Mouse (Mus musculus) hindbrain, postnatal 0 days (tissue): ENCODE data around the gene Gm5426. TPM values are rescaled to one million over a fixed set of nuclear protein-coding genes. Genes with fewer than 3 reads are reported as not detected.
A peak's percentile ranks its signal among the peaks of the same experiment; 100 is the strongest.

Experiments used
- ATAC-seq: fragments of 200-750 bp; cut with Nextera tagmentation; 2 replicates; pipeline ENCODE4 v1.8.0; 2017; ENCODE audit warnings: mild to moderate bottlenecking, moderate TSS enrichment, moderate library complexity
- DNase-seq: peaks from one replicate; pipeline ENCODE4 v3.0.0-alpha.2; 2015; ENCODE audit warnings: low spot score
- H3K27ac ChIP-seq: fragments of 300-500 bp; sonication (generic); 2 replicates; pipeline ENCODE4 v1.5.1; 2014; ENCODE audit warnings: mild to moderate bottlenecking
- H3K27me3 ChIP-seq: fragments of 300-500 bp; sonication (generic); 2 replicates; pipeline ENCODE4 v1.6.1; 2014; ENCODE audit warnings: low read length, mixed read lengths; ENCODE audit not compliant: insufficient read depth
- H3K36me3 ChIP-seq: fragments of 300-500 bp; sonication (generic); 2 replicates; pipeline ENCODE4 v1.6.1; 2014; ENCODE audit warnings: low read length, mixed read lengths; ENCODE audit not compliant: insufficient read depth
- H3K4me1 ChIP-seq: fragments of 300-500 bp; sonication (generic); 2 replicates; pipeline ENCODE4 v1.6.1; 2014; ENCODE audit warnings: antibody characterized with exemption, low read length, mixed read lengths; ENCODE audit not compliant: insufficient read depth
- H3K4me2 ChIP-seq: fragments of 300-500 bp; sonication (generic); 2 replicates; pipeline ENCODE4 v1.6.1; 2014; ENCODE audit warnings: low read depth, mild to moderate bottlenecking, low read length, moderate library complexity, mixed read lengths
- H3K4me3 ChIP-seq: fragments of 300-500 bp; sonication (generic); 2 replicates; pipeline ENCODE4 v1.5.1; 2014; ENCODE audit warnings: low read length
- H3K9ac ChIP-seq: fragments of 300-500 bp; sonication (generic); replicated peaks from 2 replicates; pipeline ENCODE4 v1.6.1; 2014; ENCODE audit warnings: mild to moderate bottlenecking, low read length, moderate library complexity, mixed read lengths
- H3K9me3 ChIP-seq: fragments of 300-500 bp; sonication (generic); 2 replicates; pipeline ENCODE4 v1.6.1; 2016; ENCODE audit warnings: low read length, mixed read lengths
- CTCF ChIP-seq: IDR thresholded peaks from 2 replicates; pipeline ENCODE4 v1.5.1; 2016; ENCODE audit warnings: antibody characterized with exemption, control low read depth, low read depth
- WGBS: fragments of 180-500 bp; shearing (Covaris S2); extraction: QIAGEN DNeasy Blood & Tissue Kit; methylation state at CpG from one replicate; pipeline ENCODE4 v1.1.7; 2014; 5-methylcytosine and 5-hydroxymethylcytosine counted together
- polyA plus RNA-seq: library from polyadenylated mRNA; unstranded; fragments of >200 nt; fragmentation: Nextera tagmentation; extraction: Ambion mirVana; gene quantifications from 2 replicates; pipeline ENCODE4 v1.2.1, GENCODE M21; 2015
- total RNA-seq: library from RNA; depleted of rRNA; stranded (reverse); fragments of >200 nt; gene quantifications from 2 replicates; pipeline ENCODE4 v1.2.3, GENCODE M21; 2014

Gm5426 gene
- total and polyA plus RNA-seq, 2 experiments from 2014 or later: not detected

GRCm38 (mm10) chr10:96121249-96122010, 15.0 kb upstream of the Gm5426 start:
- ATAC-seq: no peak
- peak; percentile 47 for DNase-seq
- Histone ChIP-seq H3K27ac (no peak overlapping the region), H3K9ac (no peak overlapping the region), H3K4me3 (no peak overlapping the region), H3K27me3 (no peaks in the 10 kb centered on the region), H3K9me3 (no peaks in the 10 kb centered on the region), H3K4me1 (no peaks in the 10 kb centered on the region), H3K4me2 (no peak overlapping the region), H3K36me3 (no peaks in the 10 kb centered on the region)
- 57% methylated on average over 4 of the region's 4 CpGs for WGBS
- TF ChIP-seq CTCF: no peak

DNA sequence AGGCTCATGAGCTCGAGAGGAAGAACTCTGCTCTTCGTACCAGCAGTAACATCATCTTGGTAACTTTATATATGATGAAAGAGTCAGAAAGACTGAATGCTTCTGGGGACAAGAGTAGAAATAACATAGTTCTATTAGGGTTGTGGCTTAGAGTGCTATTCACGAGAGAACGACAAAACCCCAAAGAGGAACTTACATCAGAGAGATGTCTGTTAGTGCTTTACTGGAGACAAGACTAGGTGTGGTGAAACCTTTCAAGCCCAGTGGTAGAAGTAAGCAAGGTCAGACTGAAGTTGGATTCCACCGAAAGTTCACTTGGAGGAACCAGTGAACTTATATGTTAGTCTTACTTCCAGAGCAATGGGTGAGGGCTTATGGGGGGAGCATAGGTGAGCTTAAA, 12.5 kb upstream of the Gm5426 start:
- DNase-seq (no peak), ATAC-seq (no peak)
- Histone ChIP-seq H3K9ac (no peak overlapping the region), H3K9me3 (no peaks in the 10 kb centered on the region), H3K36me3 (no peaks in the 10 kb centered on the region), H3K4me2 (no peak overlapping the region), H3K27ac (no peak overlapping the region), H3K4me3 (no peak overlapping the region), H3K27me3 (no peaks in the 10 kb centered on the region), H3K4me1 (no peaks in the 10 kb centered on the region)
- no peak for TF ChIP-seq CTCF
- 93% methylated on average over 5 of the region's 5 CpGs for WGBS

- H3K9me3 ChIP-seq: no peaks in the 10 kb centered on the region
- H3K4me1 ChIP-seq: no peaks in the 10 kb centered on the region
- H3K4me3 ChIP-seq: no peak overlapping the region
- no peak overlapping the region for H3K27ac ChIP-seq
- no peaks in the 10 kb centered on the region for H3K27me3 ChIP-seq
- no peak overlapping the region for H3K4me2 ChIP-seq
- no peak for DNase-seq
- no peak overlapping the region for H3K9ac ChIP-seq
- ATAC-seq: no peak
- no peak for TF ChIP-seq CTCF
- WGBS: 95% methylated on average over 1 of the region's 1 CpGs
- H3K36me3 ChIP-seq: no peaks in the 10 kb centered on the region
Observed at GRCm38 (mm10) chr10:96124290-96124689, 12.1 kb upstream of the Gm5426 start.

DNA sequence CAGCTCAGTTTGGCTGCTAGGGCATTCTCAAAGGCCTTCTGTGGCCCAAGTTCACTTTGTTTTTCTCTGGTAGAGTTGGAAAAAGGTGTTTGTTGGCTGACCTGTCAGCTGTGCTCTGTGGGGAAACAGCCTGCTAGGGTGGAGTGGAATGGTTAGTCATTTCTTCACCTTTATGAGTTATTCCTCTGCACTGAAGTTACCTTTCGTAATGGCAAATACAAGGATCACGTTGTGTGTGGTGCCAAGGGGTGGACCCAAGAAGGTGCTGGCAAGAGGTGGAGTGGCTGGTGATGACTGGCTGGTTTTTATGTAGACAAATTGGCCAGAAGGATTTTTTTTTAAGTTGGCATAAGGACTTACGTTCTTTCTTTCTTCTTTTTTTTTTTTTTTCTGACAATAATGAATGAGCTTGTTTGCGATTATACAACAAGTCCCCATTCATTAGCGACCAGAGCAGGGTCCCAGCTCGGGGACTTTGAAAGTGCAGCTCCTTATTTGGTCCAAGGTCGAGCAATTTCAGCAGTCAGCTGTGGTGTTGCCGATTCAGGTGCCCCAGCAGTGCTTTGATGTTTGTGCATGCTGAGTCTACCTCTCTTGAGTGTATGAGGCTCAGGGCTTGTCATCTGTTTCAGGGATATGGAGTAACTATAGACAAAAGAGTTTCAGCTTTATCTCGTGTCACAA, 10.5 kb upstream of the Gm5426 start:
- H3K36me3 ChIP-seq: no peaks in the 10 kb centered on the region

DNA sequence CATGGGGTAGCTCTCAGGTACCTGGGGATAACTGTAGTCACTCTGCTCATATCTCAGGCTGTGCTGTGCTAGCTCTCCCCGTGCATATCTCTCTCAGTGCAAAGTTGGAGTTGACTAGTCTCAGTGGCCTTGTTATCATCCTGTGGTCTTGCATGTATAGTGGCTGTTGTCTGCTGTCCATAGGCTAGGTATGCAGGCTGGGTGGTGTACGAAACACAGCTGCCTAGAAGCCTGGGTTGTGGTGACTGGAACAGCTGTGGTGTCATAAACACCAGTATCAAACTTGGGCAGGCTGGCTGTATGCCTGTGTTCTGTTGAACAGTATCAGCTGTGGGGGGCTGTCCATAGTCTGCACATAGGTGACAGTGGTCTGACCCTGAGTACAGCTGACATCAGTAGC, 7.2 kb upstream of the Gm5426 start:
- ATAC-seq (no peak), DNase-seq (no peak)
- no peak overlapping the region for H3K27ac ChIP-seq
- H3K9me3 ChIP-seq: no peaks in the 10 kb centered on the region
- no peaks in the 10 kb centered on the region for H3K36me3 ChIP-seq
- 94% methylated on average over 2 of the region's 2 CpGs for WGBS
- no peak overlapping the region for H3K4me2 ChIP-seq
- TF ChIP-seq CTCF: no peak
- no peaks in the 10 kb centered on the region for H3K4me1 ChIP-seq
- no peak overlapping the region for H3K9ac ChIP-seq
- no peak overlapping the region for H3K4me3 ChIP-seq
- H3K27me3 ChIP-seq: no peaks in the 10 kb centered on the region

More for the DNA sequence above, 10.5 kb upstream of the Gm5426 start:
- DNase-seq (no peak), ATAC-seq (no peak)
- Histone ChIP-seq H3K4me2 (no peak overlapping the region), H3K9ac (no peak overlapping the region), H3K27me3 (no peaks in the 10 kb centered on the region), H3K4me3 (no peak overlapping the region), H3K9me3 (no peaks in the 10 kb centered on the region), H3K4me1 (no peaks in the 10 kb centered on the region), H3K27ac (no peak overlapping the region)
- TF ChIP-seq CTCF: no peak
- WGBS: 66% methylated on average over 9 of the region's 9 CpGs

DNA sequence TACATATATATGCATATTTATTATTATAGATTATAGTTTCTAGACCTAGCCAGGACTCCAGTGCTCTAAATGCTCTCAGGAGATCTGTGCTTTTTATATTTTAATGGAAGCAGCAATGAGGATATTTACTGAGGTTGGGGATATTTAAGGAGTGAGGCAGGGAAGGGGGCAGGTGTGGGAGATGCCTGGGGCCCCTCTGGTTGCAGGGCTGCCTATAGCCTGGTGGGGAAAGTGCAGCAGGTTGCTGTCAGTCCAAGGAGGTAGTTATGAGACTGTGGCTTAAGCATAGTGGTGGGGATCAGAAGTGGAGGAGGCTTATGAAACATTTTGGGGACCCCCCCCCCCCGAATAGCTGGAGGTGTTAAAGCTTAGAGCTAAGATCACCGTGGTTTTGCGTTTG, 6.0 kb upstream of the Gm5426 start:
- Histone ChIP-seq H3K4me3 (no peak overlapping the region), H3K9ac (no peak overlapping the region), H3K27ac (no peak overlapping the region), H3K36me3 (no peaks in the 10 kb centered on the region), H3K4me1 (no peaks in the 10 kb centered on the region), H3K9me3 (no peaks in the 10 kb centered on the region), H3K27me3 (no peaks in the 10 kb centered on the region), H3K4me2 (no peak overlapping the region)
- DNase-seq (no peak), ATAC-seq (no peak)
- 79% methylated on average over 3 of the region's 3 CpGs for WGBS
- TF ChIP-seq CTCF: no peak

- no peak for DNase-seq
- 97% methylated on average over 6 of the region's 6 CpGs for WGBS
- Histone ChIP-seq H3K9me3 (no peaks in the 10 kb centered on the region), H3K27me3 (no peaks in the 10 kb centered on the region), H3K27ac (no peak overlapping the region), H3K4me2 (no peak overlapping the region), H3K4me1 (no peaks in the 10 kb centered on the region), H3K9ac (no peak overlapping the region), H3K36me3 (no peaks in the 10 kb centered on the region), H3K4me3 (no peak overlapping the region)
- TF ChIP-seq CTCF: no peak
- ATAC-seq: no peak
Observed at GRCm38 (mm10) chr10:96131112-96131511, 5.3 kb upstream of the Gm5426 start.
